Mouse (Mus musculus): ENCODE measurements around the gene Fyco1. TPM values are rescaled to one million over a fixed set of nuclear protein-coding genes. Genes with fewer than 3 reads are reported as not detected.

Fyco1 gene
- polyA plus RNA-seq, 1 experiment = 8.7 TPM

DNA sequence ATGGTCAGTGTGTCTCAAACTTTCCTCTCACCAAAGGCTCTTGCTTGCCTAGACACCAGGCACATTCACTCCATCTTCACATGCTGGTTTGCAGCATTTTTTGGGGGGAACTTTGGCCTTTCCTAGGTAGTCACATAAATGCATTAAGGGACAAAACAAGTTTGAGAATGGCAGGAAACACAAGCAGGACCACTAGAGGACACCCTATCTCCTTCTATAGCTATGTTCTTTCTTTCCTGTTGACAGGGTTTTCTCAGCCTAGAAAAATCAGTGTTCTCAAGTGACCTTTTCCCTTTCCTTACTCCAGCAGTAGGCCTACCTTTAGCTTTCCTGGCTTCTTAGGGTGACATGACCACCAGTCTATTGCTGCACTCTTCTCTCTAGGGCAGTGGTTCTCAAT lies 48.8 kb downstream of the Fyco1 start:
- Histone ChIP-seq H3K4me3 (no peak overlapping the region), H3K27me3 (ENCODE audit: control insufficient read depth, insufficient read depth, insufficient read length) (no peaks in the 10 kb centered on the region), H3ac (ENCODE audit: control insufficient read depth, insufficient read length) (no peak overlapping the region), H3K36me3 (ENCODE audit: control insufficient read depth, insufficient read depth) (peaks cover 24% of the 10 kb centered on the region), H3K79me2 (ENCODE audit: control insufficient read depth, insufficient read depth) (no peaks in the 10 kb centered on the region), H3K4me2 (ENCODE audit: low read depth) (no peak overlapping the region)
- TF ChIP-seq TCF3 (IDR thresholded peaks at IDR 0.05; ENCODE audit: insufficient read length, low read depth) (no peak), USF1 (IDR thresholded peaks at IDR 0.05; ENCODE audit: low read depth) (no peak), REST (IDR thresholded peaks at IDR 0.05; ENCODE audit: insufficient read depth, insufficient read length) (no peak), POLR2A (IDR thresholded peaks at IDR 0.05; ENCODE audit: insufficient read length, low read depth) (no peak), SRF (IDR thresholded peaks at IDR 0.05; ENCODE audit: control insufficient read depth, insufficient read length, low read depth) (no peak), MYOG (IDR thresholded peaks at IDR 0.05; ENCODE audit: control insufficient read depth in 1 of 3, insufficient read depth in 1 of 3, insufficient read length in 2 of 3, low read depth in 2 of 3) (no peak), CEBPB (IDR thresholded peaks at IDR 0.05; ENCODE audit: insufficient read depth, poor library complexity, severe bottlenecking) (no peak), E2F4 (IDR thresholded peaks at IDR 0.05; ENCODE audit: insufficient read depth) (no peak), MAX (IDR thresholded peaks at IDR 0.05; ENCODE audit: low read depth) (no peak), TCF12 (IDR thresholded peaks at IDR 0.05; ENCODE audit: insufficient read depth, poor library complexity, severe bottlenecking) (no peak), MYOD1 (IDR thresholded peaks at IDR 0.05; ENCODE audit: control insufficient read depth in 1 of 3, insufficient read length in 2 of 3, low read depth in 2 of 3) (no peak)

DNA sequence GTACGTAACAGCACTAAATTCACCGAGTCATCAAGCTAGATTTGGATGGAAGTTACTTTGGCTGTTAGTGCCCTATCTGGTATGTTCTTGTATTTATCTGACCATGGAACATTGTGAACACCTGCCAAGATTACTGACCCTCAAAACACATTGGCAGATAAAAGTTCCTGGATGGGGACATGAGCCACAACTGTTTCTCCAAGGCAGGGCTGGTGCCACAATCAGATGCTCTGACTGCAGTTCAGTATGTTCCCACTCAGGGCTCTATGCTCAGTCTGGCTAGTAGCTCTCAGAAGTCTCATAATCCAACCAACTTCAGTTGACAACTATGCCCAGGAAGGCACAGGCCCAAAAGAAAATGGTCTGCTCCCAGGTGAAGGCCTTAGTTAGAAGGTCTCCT lies 49.3 kb downstream of the Fyco1 start:
- Histone ChIP-seq H3K27me3 (ENCODE audit: control insufficient read depth, insufficient read depth, insufficient read length) (no peaks in the 10 kb centered on the region), H3K79me2 (ENCODE audit: control insufficient read depth, insufficient read depth) (no peaks in the 10 kb centered on the region), H3K36me3 (ENCODE audit: control insufficient read depth, insufficient read depth) (peaks cover 19% of the 10 kb centered on the region), H3ac (ENCODE audit: control insufficient read depth, insufficient read length) (no peak overlapping the region), H3K4me2 (ENCODE audit: low read depth) (no peak overlapping the region), H3K4me3 (no peak overlapping the region)
- TF ChIP-seq E2F4 (IDR thresholded peaks at IDR 0.05; ENCODE audit: insufficient read depth) = no peak
- TF ChIP-seq REST (IDR thresholded peaks at IDR 0.05; ENCODE audit: insufficient read depth, insufficient read length) = no peak
- no peak for TF ChIP-seq POLR2A (IDR thresholded peaks at IDR 0.05; ENCODE audit: insufficient read length, low read depth)
- TF ChIP-seq USF1 (IDR thresholded peaks at IDR 0.05; ENCODE audit: low read depth) = no peak
- no peak for TF ChIP-seq MYOD1 (IDR thresholded peaks at IDR 0.05; ENCODE audit: control insufficient read depth in 1 of 3, insufficient read length in 2 of 3, low read depth in 2 of 3)
- TF ChIP-seq TCF12 (IDR thresholded peaks at IDR 0.05; ENCODE audit: insufficient read depth, poor library complexity, severe bottlenecking) = no peak
- TF ChIP-seq POLR2AphosphoS2 (IDR thresholded peaks at IDR 0.05; ENCODE audit: insufficient read length, low read depth) = no peak
- TF ChIP-seq CEBPB (IDR thresholded peaks at IDR 0.05; ENCODE audit: insufficient read depth, poor library complexity, severe bottlenecking) = no peak
- TF ChIP-seq SRF (IDR thresholded peaks at IDR 0.05; ENCODE audit: control insufficient read depth, insufficient read length, low read depth) = no peak
- TF ChIP-seq MAX (IDR thresholded peaks at IDR 0.05; ENCODE audit: low read depth) = no peak

DNA sequence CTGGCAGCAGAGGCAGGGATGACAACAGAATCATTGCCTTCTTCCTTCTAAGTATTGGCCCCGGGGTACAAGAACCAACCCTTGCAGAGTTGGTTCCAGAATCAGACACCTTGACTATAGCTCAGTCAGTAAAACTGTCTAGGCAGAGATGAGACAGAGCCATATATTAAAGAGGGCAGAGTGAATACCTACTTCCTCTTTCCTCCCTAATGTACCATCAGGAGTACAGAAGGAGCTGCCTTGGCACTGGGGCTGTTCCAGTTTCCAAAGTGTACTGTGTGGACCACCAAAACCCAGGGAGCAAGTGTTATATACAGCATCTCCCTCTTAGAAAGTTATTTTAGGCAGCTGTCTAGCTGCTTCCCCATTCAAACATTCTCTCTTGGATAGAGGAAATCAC lies 50.2 kb downstream of the Fyco1 start:
- TF ChIP-seq MAX (IDR thresholded peaks at IDR 0.05; ENCODE audit: low read depth) = no peak
- TF ChIP-seq REST (IDR thresholded peaks at IDR 0.05; ENCODE audit: insufficient read depth, insufficient read length) = no peak
- TF ChIP-seq MYOD1 (IDR thresholded peaks at IDR 0.05; ENCODE audit: control insufficient read depth in 1 of 3, insufficient read length in 2 of 3, low read depth in 2 of 3) = no peak
- TF ChIP-seq USF1 (IDR thresholded peaks at IDR 0.05; ENCODE audit: low read depth) = no peak
- no peak for TF ChIP-seq CEBPB (IDR thresholded peaks at IDR 0.05; ENCODE audit: insufficient read depth, poor library complexity, severe bottlenecking)
- no peak for TF ChIP-seq MYOG (IDR thresholded peaks at IDR 0.05; ENCODE audit: control insufficient read depth in 1 of 3, insufficient read depth in 1 of 3, insufficient read length in 2 of 3, low read depth in 2 of 3)
- TF ChIP-seq E2F4 (IDR thresholded peaks at IDR 0.05; ENCODE audit: insufficient read depth) = no peak
- TF ChIP-seq POLR2AphosphoS2 (IDR thresholded peaks at IDR 0.05; ENCODE audit: insufficient read length, low read depth) = no peak
- no peak overlapping the region for H3K4me3 ChIP-seq
- no peaks in the 10 kb centered on the region for H3K27me3 ChIP-seq (ENCODE audit: control insufficient read depth, insufficient read depth, insufficient read length)
- peaks cover 19% of the 10 kb centered on the region for H3K36me3 ChIP-seq (ENCODE audit: control insufficient read depth, insufficient read depth)
- H3K79me2 ChIP-seq (ENCODE audit: control insufficient read depth, insufficient read depth) = no peaks in the 10 kb centered on the region
- H3K4me2 ChIP-seq (ENCODE audit: low read depth) = no peak overlapping the region
- no peak overlapping the region for H3ac ChIP-seq (ENCODE audit: control insufficient read depth, insufficient read length)

DNA sequence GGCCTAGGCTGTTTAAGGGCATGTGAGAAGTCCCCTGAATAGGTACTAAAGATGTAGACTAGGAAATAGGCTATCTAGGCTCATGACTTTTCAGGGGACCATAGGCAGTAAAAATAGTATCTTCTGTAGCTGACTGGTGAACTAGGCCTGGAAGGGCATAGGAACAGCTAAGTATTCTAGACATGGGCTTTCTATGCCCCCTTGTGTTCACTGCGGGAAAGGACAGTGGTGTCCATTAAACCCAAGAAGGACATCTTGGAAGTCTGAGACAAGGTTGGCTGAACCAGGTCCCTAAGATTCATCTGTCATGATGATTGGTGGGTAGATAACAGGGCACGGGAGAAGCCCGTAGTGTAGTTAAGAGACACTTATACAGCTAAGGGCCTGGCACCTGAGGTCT lies 55.5 kb downstream of the Fyco1 start:
- Histone ChIP-seq H3K4me2 (ENCODE audit: low read depth) (no peak overlapping the region), H3K79me2 (ENCODE audit: control insufficient read depth, insufficient read depth) (no peaks in the 10 kb centered on the region), H3K36me3 (ENCODE audit: control insufficient read depth, insufficient read depth) (peaks cover 47% of the 10 kb centered on the region), H3K27me3 (ENCODE audit: control insufficient read depth, insufficient read depth, insufficient read length) (no peaks in the 10 kb centered on the region), H3ac (ENCODE audit: control insufficient read depth, insufficient read length) (no peak overlapping the region), H3K4me3 (no peak overlapping the region)
- TF ChIP-seq REST (IDR thresholded peaks at IDR 0.05; ENCODE audit: insufficient read depth, insufficient read length) (no peak), POLR2AphosphoS2 (IDR thresholded peaks at IDR 0.05; ENCODE audit: insufficient read length, low read depth) (no peak), CEBPB (IDR thresholded peaks at IDR 0.05; ENCODE audit: insufficient read depth, poor library complexity, severe bottlenecking) (no peak), MAX (IDR thresholded peaks at IDR 0.05; ENCODE audit: low read depth) (no peak), USF1 (IDR thresholded peaks at IDR 0.05; ENCODE audit: low read depth) (no peak), E2F4 (IDR thresholded peaks at IDR 0.05; ENCODE audit: insufficient read depth) (no peak), POLR2A (IDR thresholded peaks at IDR 0.05; ENCODE audit: insufficient read length, low read depth) (no peak), TCF3 (IDR thresholded peaks at IDR 0.05; ENCODE audit: insufficient read length, low read depth) (no peak), SRF (IDR thresholded peaks at IDR 0.05; ENCODE audit: control insufficient read depth, insufficient read length, low read depth) (no peak), MYOG (IDR thresholded peaks at IDR 0.05; ENCODE audit: control insufficient read depth in 1 of 3, insufficient read depth in 1 of 3, insufficient read length in 2 of 3, low read depth in 2 of 3) (no peak), MYOD1 (IDR thresholded peaks at IDR 0.05; ENCODE audit: control insufficient read depth in 1 of 3, insufficient read length in 2 of 3, low read depth in 2 of 3) (no peak), TCF12 (IDR thresholded peaks at IDR 0.05; ENCODE audit: insufficient read depth, poor library complexity, severe bottlenecking) (no peak)
